Mouse (Mus musculus) midbrain, embryonic 14.5 days (tissue): Measurements from ENCODE around the gene Ezr. TPM values are rescaled to one million over a fixed set of nuclear protein-coding genes. Genes with fewer than 3 reads are reported as not detected.
"Not testable (repeated sequence)": the region's sequence is repeated elsewhere in the genome, so short reads cannot be mapped to it uniquely, and the experiment has no call there.

ENCODE experiments used
- ATAC-seq: fragments of 200-750 bp; cut with Nextera tagmentation; 2 replicates; pipeline ENCODE4 v1.8.0; 2017; ENCODE audit warnings: moderate number of reproducible peaks, moderate library complexity; ENCODE audit not compliant: low FRiP score, low TSS enrichment
- DNase-seq: peaks from one replicate; pipeline ENCODE4 v3.0.0-alpha.2; 2015
- H3K27ac ChIP-seq: fragments of 300-500 bp; sonication (generic); replicated peaks from 2 replicates; pipeline ENCODE4 v1.5.1; 2014; ENCODE audit warnings: mild to moderate bottlenecking, low read depth, low read length, moderate library complexity
- H3K27me3 ChIP-seq: fragments of 300-500 bp; sonication (generic); 2 replicates; pipeline ENCODE4 v1.6.1; 2014; ENCODE audit warnings: low read length, control low read depth, mixed read lengths; ENCODE audit not compliant: control insufficient read depth, insufficient read depth
- H3K36me3 ChIP-seq: fragments of 300-500 bp; sonication (generic); 2 replicates; pipeline ENCODE4 v1.6.1; 2014; ENCODE audit warnings: low read length, control low read depth; ENCODE audit not compliant: control insufficient read depth, insufficient read depth
- H3K4me1 ChIP-seq: fragments of 300-500 bp; sonication (generic); 2 replicates; pipeline ENCODE4 v1.6.1; 2014; ENCODE audit warnings: mild to moderate bottlenecking, antibody characterized with exemption, low read length, control low read depth; ENCODE audit not compliant: control insufficient read depth, insufficient read depth
- H3K4me2 ChIP-seq: fragments of 300-500 bp; sonication (generic); 2 replicates; pipeline ENCODE4 v1.6.1; 2014; ENCODE audit warnings: mild to moderate bottlenecking, low read length, moderate library complexity
- H3K4me3 ChIP-seq: fragments of 300-500 bp; sonication (generic); replicated peaks from 2 replicates; pipeline ENCODE4 v1.5.1; 2014; ENCODE audit warnings: low read depth, low read length
- H3K9ac ChIP-seq: fragments of 300-500 bp; sonication (generic); replicated peaks from 2 replicates; pipeline ENCODE4 v1.6.1; 2014; ENCODE audit warnings: mild to moderate bottlenecking, low read length, moderate library complexity
- H3K9me3 ChIP-seq: fragments of 300-500 bp; sonication (generic); 2 replicates; pipeline ENCODE4 v1.6.1; 2016; ENCODE audit warnings: low read length, control low read depth, mixed read lengths; ENCODE audit not compliant: control insufficient read depth
- WGBS: fragments of 180-500 bp; shearing (Covaris S2); extraction: QIAGEN DNeasy Blood & Tissue Kit; methylation state at CpG from one replicate; pipeline ENCODE4 v1.1.7; 2014; 5-methylcytosine and 5-hydroxymethylcytosine counted together
- polyA plus RNA-seq: library from polyadenylated mRNA; unstranded; fragments of >200 nt; fragmentation: Nextera tagmentation; extraction: Ambion mirVana; gene quantifications from 2 replicates; pipeline ENCODE4 v1.2.1, GENCODE M21; 2014

Gene Ezr
- polyA plus RNA-seq, 1 experiment from 2014 or later: 27.8 TPM

GRCm38 (mm10) chr17:6731634-6732033 lies 51.0 kb downstream of the Ezr start:
- ATAC-seq (no peak), DNase-seq (no peak)
- no peak overlapping the region for H3K27ac ChIP-seq
- peaks cover 8% of the 10 kb centered on the region for H3K4me1 ChIP-seq
- 88% methylated on average over 12 of the region's 12 CpGs for whole genome bisulfite sequencing
- H3K4me3 ChIP-seq: no peak overlapping the region
- H3K9ac ChIP-seq: no peak overlapping the region
- H3K4me2 ChIP-seq: no peak overlapping the region
- no peaks in the 10 kb centered on the region for H3K36me3 ChIP-seq
- H3K9me3 ChIP-seq: no peaks in the 10 kb centered on the region
- no peaks in the 10 kb centered on the region for H3K27me3 ChIP-seq

- H3K4me1 ChIP-seq: peaks cover 4% of the 10 kb centered on the region; the same call in 1 of the 2 replicates
- DNase-seq (no peak), ATAC-seq (no peak)
- H3K9ac ChIP-seq: no peak overlapping the region
- no peaks in the 10 kb centered on the region for H3K36me3 ChIP-seq
- H3K27ac ChIP-seq: no peak overlapping the region
- H3K4me2 ChIP-seq: no peak overlapping the region
- H3K9me3 ChIP-seq: no peaks in the 10 kb centered on the region
- no peak overlapping the region for H3K4me3 ChIP-seq
- H3K27me3 ChIP-seq: no peaks in the 10 kb centered on the region
- 83% methylated on average over 8 of the region's 8 CpGs for WGBS
These were observed 51.5 kb downstream of the Ezr start for GRCm38 (mm10) chr17:6731132-6731531.

GRCm38 (mm10) chr17:6729244-6729742 lies 53.3 kb downstream of the Ezr start:
- peak; percentile 40; the same call in 1 of the 2 replicates for ATAC-seq
- 8% methylated on average over 6 of the region's 6 CpGs for WGBS
- Histone ChIP-seq H3K4me2 (no peak overlapping the region), H3K4me1 (peaks cover 4% of the 10 kb centered on the region; the same call in 1 of the 2 replicates), H3K9me3 (no peaks in the 10 kb centered on the region), H3K4me3 (no peak overlapping the region), H3K36me3 (no peaks in the 10 kb centered on the region), H3K9ac (no peak overlapping the region), H3K27me3 (no peaks in the 10 kb centered on the region), H3K27ac (no peak overlapping the region)
- peak; percentile 67 for DNase-seq

GRCm38 (mm10) chr17:6727996-6728610 lies 54.5 kb downstream of the Ezr start:
- no peak for DNase-seq
- Histone ChIP-seq H3K27me3 (no peaks in the 10 kb centered on the region), H3K9ac (no peak overlapping the region), H3K4me1 (peaks cover 4% of the 10 kb centered on the region; the same call in 1 of the 2 replicates), H3K27ac (no peak overlapping the region), H3K36me3 (no peaks in the 10 kb centered on the region), H3K4me2 (no peak overlapping the region), H3K4me3 (no peak overlapping the region), H3K9me3 (no peaks in the 10 kb centered on the region)
- 97% methylated on average over 12 of the region's 12 CpGs for WGBS
- ATAC-seq: no peak

GRCm38 (mm10) chr17:6713944-6714343 lies 68.6 kb downstream of the Ezr start:
- H3K9me3 ChIP-seq, H3K36me3 ChIP-seq, ATAC-seq, H3K9ac ChIP-seq, H3K27me3 ChIP-seq, H3K27ac ChIP-seq, H3K4me3 ChIP-seq, H3K4me1 ChIP-seq, H3K4me2 ChIP-seq, DNase-seq: not testable (repeated sequence)
- WGBS: 86% methylated on average over 7 of the region's 8 CpGs

GRCm38 (mm10) chr17:6713483-6713882 lies 69.1 kb downstream of the Ezr start:
- H3K36me3 ChIP-seq: not testable (repeated sequence)
- WGBS: 82% methylated on average over 2 of the region's 2 CpGs

GRCm38 (mm10) chr17:6708194-6708593 lies 74.4 kb downstream of the Ezr start:
- H3K36me3 ChIP-seq, H3K9ac ChIP-seq, ATAC-seq, H3K9me3 ChIP-seq, H3K4me1 ChIP-seq, H3K4me3 ChIP-seq, H3K27me3 ChIP-seq, DNase-seq, H3K4me2 ChIP-seq, H3K27ac ChIP-seq: not testable (repeated sequence)
- 80% methylated on average over 2 of the region's 2 CpGs for WGBS

More at GRCm38 (mm10) chr17:6713483-6713882, 69.1 kb downstream of the Ezr start:
- not testable (repeated sequence) for H3K4me3 ChIP-seq, H3K4me1 ChIP-seq, DNase-seq, H3K9me3 ChIP-seq, ATAC-seq, H3K27me3 ChIP-seq, H3K27ac ChIP-seq, H3K9ac ChIP-seq, H3K4me2 ChIP-seq

GRCm38 (mm10) chr17:6707422-6707821 lies 75.2 kb downstream of the Ezr start:
- H3K9me3 ChIP-seq, H3K36me3 ChIP-seq, H3K27me3 ChIP-seq, H3K4me1 ChIP-seq, H3K4me2 ChIP-seq, H3K27ac ChIP-seq, H3K9ac ChIP-seq, H3K4me3 ChIP-seq, DNase-seq, ATAC-seq: not testable (repeated sequence)
- 88% methylated on average over 5 of the region's 5 CpGs for WGBS

GRCm38 (mm10) chr17:6706448-6706847 lies 76.1 kb downstream of the Ezr start:
- H3K4me2 ChIP-seq, H3K4me1 ChIP-seq, H3K27me3 ChIP-seq, ATAC-seq, H3K9ac ChIP-seq, H3K36me3 ChIP-seq, DNase-seq, H3K4me3 ChIP-seq, H3K9me3 ChIP-seq, H3K27ac ChIP-seq: not testable (repeated sequence)
- 85% methylated on average over 5 of the region's 5 CpGs for WGBS
